Mouse (Mus musculus) gastrocnemius, adult 2 months (tissue): ENCODE measurements at regions not wholly inside any gene's neighbourhood (a gene's known extent, or its start where the extent isn't known, plus 50 kb on each side); places are given as distances from the start of the nearest gene placed in this dataset.
A peak's percentile ranks its signal among the peaks of the same experiment; 100 is the strongest.

Experiments
- DNase-seq: peaks from one replicate; pipeline ENCODE4 v3.0.0; 2022
- H3K27ac ChIP-seq: fragments of 200-600 bp; 2 replicates; pipeline ENCODE4 v1.8.1; 2022; ENCODE audit warnings: mild to moderate bottlenecking
- H3K4me3 ChIP-seq: fragments of 200-600 bp; 2 replicates; pipeline ENCODE4 v1.8.1; 2022; ENCODE audit warnings: mild to moderate bottlenecking, moderate library complexity
- CTCF ChIP-seq: fragments of 200-600 bp; IDR thresholded peaks from 2 replicates; pipeline ENCODE4 v1.8.1; 2022; ENCODE audit warnings: antibody characterized with exemption, mild to moderate bottlenecking, moderate library complexity
- intact Hi-C: fragments of 180-260 bp; cut with DNase I; formaldehyde crosslinking; loops from one replicate; pipeline ENCODE4 v1.15.1; 2025

DNA sequence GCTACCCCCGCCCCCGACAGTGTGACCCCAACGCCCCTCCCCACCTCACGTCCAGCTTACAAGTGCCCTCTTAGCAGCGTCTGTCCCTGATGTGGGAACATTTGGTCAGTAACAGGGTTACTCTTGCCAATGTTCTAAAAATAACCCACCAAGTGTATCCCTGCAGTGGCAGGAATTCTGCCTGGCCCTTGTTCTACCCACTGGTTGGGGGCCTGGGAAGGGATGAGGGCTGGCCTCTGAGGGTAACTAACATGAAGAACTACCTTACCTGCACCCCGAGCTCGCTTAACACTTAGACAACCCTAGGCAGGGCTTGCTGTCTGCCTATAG is 56.9 kb upstream of the Casz1 start:
- peak; percentile 36 for DNase-seq
- H3K27ac ChIP-seq, result peak overlapping the region; percentile 67
- no peak for TF ChIP-seq CTCF
- H3K4me3 ChIP-seq, result peak overlapping the region; percentile 32; the same call in 1 of the 2 replicates
- intact Hi-C loops, result loop anchor here (2.0 kb wide), 1 partner anchor 320 kb away; no protein-coding TSS in a partner anchor

DNA sequence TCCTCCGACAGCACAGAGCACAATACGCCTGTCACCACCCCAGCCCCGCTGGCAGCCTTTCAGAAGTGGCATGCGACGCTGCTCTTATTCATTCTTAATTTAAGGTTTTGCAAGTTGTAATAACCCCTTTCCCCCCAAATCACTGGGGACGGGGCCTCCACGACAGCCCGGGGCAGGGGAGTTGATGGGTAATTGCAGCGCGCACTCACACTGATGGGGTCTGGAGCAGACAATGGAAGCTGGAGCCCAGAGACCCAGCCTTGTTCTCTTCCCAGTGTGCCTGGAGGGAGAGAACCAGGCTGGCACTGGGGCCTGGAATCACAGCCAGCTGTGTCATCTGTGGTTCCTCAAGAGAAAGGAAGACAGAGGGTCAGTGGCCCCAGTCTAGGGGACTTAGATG is 54.2 kb upstream of the Casz1 start:
- no peak overlapping the region for H3K4me3 ChIP-seq
- no peak for DNase-seq
- no peak for TF ChIP-seq CTCF
- intact Hi-C loops, result no loop called here
- H3K27ac ChIP-seq, result no peak overlapping the region

GRCm38 (mm10) chr4:148751591-148751990 is 52.6 kb upstream of the Casz1 start:
- peak overlapping the region; percentile 24; the same call in 1 of the 2 replicates for H3K4me3 ChIP-seq
- intact Hi-C loops, result no loop called here
- DNase-seq, result peak; percentile 70
- peak overlapping the region; percentile 92 for H3K27ac ChIP-seq
- no peak; the same call in 1 of the 2 replicates for TF ChIP-seq CTCF

- H3K27ac ChIP-seq, result peak overlapping the region; percentile 96
- H3K4me3 ChIP-seq, result peak overlapping the region; percentile 65
- TF ChIP-seq CTCF, result no peak
- DNase-seq, result peak; percentile 65
- intact Hi-C loops, result loop anchor here (1.0 kb wide), 1 partner anchor 52 kb away; the partner anchor contains the start of gene Casz1
Measured at GRCm38 (mm10) chr4:148752360-148753093, 51.7 kb upstream of the Casz1 start.

GRCm38 (mm10) chr4:148753143-148753798 is 51.0 kb upstream of the Casz1 start:
- H3K4me3 ChIP-seq, result peak overlapping the region; percentile 65
- H3K27ac ChIP-seq, result peak overlapping the region; percentile 96
- intact Hi-C loops, result loop anchor here (1.0 kb wide), 1 partner anchor 51 kb away; the partner anchor contains the start of gene Casz1
- TF ChIP-seq CTCF, result no peak
- peak; percentile 79 for DNase-seq

DNA sequence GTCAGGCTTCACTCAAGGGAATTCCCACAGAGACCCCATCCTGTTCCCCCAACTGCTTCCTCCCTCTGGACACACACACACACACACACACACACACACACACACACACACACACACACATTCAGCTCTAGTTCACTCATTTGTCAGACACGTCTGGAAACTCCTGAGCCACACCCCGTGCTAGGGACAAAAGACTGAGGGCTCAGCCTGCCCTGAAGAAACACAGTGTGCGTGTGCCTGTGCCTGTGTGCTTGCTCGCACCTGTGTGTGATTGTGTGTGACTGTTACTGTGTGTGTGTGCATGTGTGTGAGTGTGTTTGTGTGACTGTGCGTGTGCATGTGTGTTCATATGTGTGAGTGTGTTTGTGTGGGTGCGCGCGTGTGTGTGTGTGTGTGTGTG is 50.4 kb upstream of the Casz1 start:
- H3K27ac ChIP-seq, result peak overlapping the region; percentile 96
- DNase-seq, result no peak
- H3K4me3 ChIP-seq, result no peak overlapping the region
- no peak for TF ChIP-seq CTCF
- intact Hi-C loops, result loop anchor here (1.0 kb wide), 1 partner anchor 50 kb away; the partner anchor contains the start of gene Casz1
